ENCODE assay signal across 26 mouse cellular contexts in genomic region chr4:7347317-7347716, GRCm38 (mm10).
"Had no signal": no experiment of that assay in that cellular context is flagged by ENCODE, and none has a peak within 500 bp of the region (broad histone marks: within the 10 kb centered on the region; RNA-seq: fewer than 3 reads in every experiment).

No protein-coding gene starts in this region.

- H3K36me3 ChIP-seq: embryonic facial prominence, embryonic 10.5 days; embryonic facial prominence, embryonic 12.5 days; embryonic facial prominence, embryonic 13.5 days; embryonic facial prominence, embryonic 15.5 days; forebrain, embryonic 10.5 days; forebrain, embryonic 12.5 days; forebrain, embryonic 15.5 days had no signal

- DNase-seq: cerebellum, adult 9-11 months; cerebellum, postnatal 10 days; cerebellum, postnatal 14 days; cerebellum, postnatal 25 days; cerebellum, postnatal 36 days; embryo, embryonic 11 days; forebrain, postnatal 0 days; gastrocnemius, adult 2 months; gastrocnemius, postnatal 10 days; gastrocnemius, postnatal 14 days; gastrocnemius, postnatal 25 days; gastrocnemius, postnatal 36 days; heart, adult 11 months; heart, adult 18-20 months; heart, adult 2 months had no signal

- H3K4me3 ChIP-seq: embryonic facial prominence, embryonic 10.5 days; embryonic facial prominence, embryonic 12.5 days; embryonic facial prominence, embryonic 13.5 days; embryonic facial prominence, embryonic 15.5 days; erythroblast, embryonic 14.5 days; forebrain, embryonic 10.5 days; forebrain, embryonic 12.5 days; forebrain, embryonic 13.5 days; forebrain, embryonic 15.5 days; gastrocnemius, adult 2 months; heart, adult 2 months had no signal

- H3K27ac ChIP-seq: embryonic facial prominence, embryonic 10.5 days; embryonic facial prominence, embryonic 12.5 days; embryonic facial prominence, embryonic 13.5 days; embryonic facial prominence, embryonic 15.5 days; forebrain, embryonic 10.5 days; forebrain, embryonic 12.5 days; forebrain, embryonic 13.5 days; forebrain, embryonic 15.5 days; gastrocnemius, adult 2 months; heart, adult 2 months had no signal

- ATAC-seq: forebrain, embryonic 13.5 days; forebrain, embryonic 14.5 days; forebrain, embryonic 15.5 days; forebrain, embryonic 16.5 days; forebrain, postnatal 0 days had no signal

- H3K4me2 ChIP-seq: embryonic facial prominence, embryonic 12.5 days; embryonic facial prominence, embryonic 13.5 days; embryonic facial prominence, embryonic 15.5 days; forebrain, embryonic 12.5 days; forebrain, embryonic 13.5 days; forebrain, embryonic 15.5 days had no signal

- H3K9me3 ChIP-seq: embryonic facial prominence, embryonic 10.5 days; embryonic facial prominence, embryonic 12.5 days; embryonic facial prominence, embryonic 13.5 days; embryonic facial prominence, embryonic 15.5 days; forebrain, embryonic 10.5 days; forebrain, embryonic 12.5 days; forebrain, embryonic 13.5 days; forebrain, embryonic 15.5 days had no signal

- H3K27me3 ChIP-seq: embryonic facial prominence, embryonic 12.5 days; embryonic facial prominence, embryonic 13.5 days; embryonic facial prominence, embryonic 15.5 days; forebrain, embryonic 12.5 days; forebrain, embryonic 13.5 days; forebrain, embryonic 15.5 days had no signal

- H3K4me1 ChIP-seq: embryonic facial prominence, embryonic 10.5 days; embryonic facial prominence, embryonic 12.5 days; embryonic facial prominence, embryonic 13.5 days; embryonic facial prominence, embryonic 15.5 days; forebrain, embryonic 10.5 days; forebrain, embryonic 12.5 days; forebrain, embryonic 13.5 days; forebrain, embryonic 15.5 days had no signal

- H3K9ac ChIP-seq: embryonic facial prominence, embryonic 12.5 days; embryonic facial prominence, embryonic 13.5 days; embryonic facial prominence, embryonic 15.5 days; forebrain, embryonic 12.5 days; forebrain, embryonic 13.5 days; forebrain, embryonic 15.5 days; forebrain, postnatal 0 days had no signal
